Mouse (Mus musculus) spleen, adult 2 months (tissue): ENCODE measurements around the gene Brinp2. TPM values are rescaled to one million over a fixed set of nuclear protein-coding genes. Genes with fewer than 3 reads are reported as not detected.

ENCODE experiments used
- DNase-seq, 2 experiments: peaks; one replicate each; pipeline versions ENCODE4 v3.0.0 to v3.0.0-alpha.2; 2012 to 2021; ENCODE audit warnings: low spot score in 2 of 2, low read depth in 1 of 2
- H3K27ac ChIP-seq: fragments of 200-500 bp; 2 replicates; pipeline ENCODE4 v1.5.1; 2012; ENCODE audit warnings: low read length, inconsistent platforms; ENCODE audit not compliant: insufficient read depth
- H3K27me3 ChIP-seq: fragments of 200-500 bp; 2 replicates; pipeline ENCODE4 v1.6.1; 2012; ENCODE audit warnings: mild to moderate bottlenecking, moderate library complexity, low read length, inconsistent platforms; ENCODE audit not compliant: control insufficient read depth, insufficient read depth
- H3K36me3 ChIP-seq: fragments of 200-500 bp; 2 replicates; pipeline ENCODE4 v1.6.1; 2012; ENCODE audit warnings: mild to moderate bottlenecking, low read length, inconsistent platforms; ENCODE audit not compliant: control insufficient read depth, insufficient read depth
- H3K4me1 ChIP-seq: fragments of 200-500 bp; 2 replicates; pipeline ENCODE4 v1.6.1; 2011; ENCODE audit warnings: inconsistent platforms; ENCODE audit not compliant: control insufficient read depth, insufficient read depth, insufficient read length
- H3K4me3 ChIP-seq: fragments of 200-500 bp; 2 replicates; pipeline ENCODE4 v1.5.1; 2011; ENCODE audit warnings: mild to moderate bottlenecking, inconsistent platforms; ENCODE audit not compliant: insufficient read depth, insufficient read length; ENCODE audit errors: extremely low read depth
- CTCF ChIP-seq: fragments of 200-500 bp; IDR thresholded peaks from 2 replicates; pipeline ENCODE4 v1.5.1; 2011; ENCODE audit warnings: mild to moderate bottlenecking, inconsistent platforms; ENCODE audit not compliant: insufficient read depth, insufficient read length, insufficient replicate concordance; ENCODE audit errors: extremely low read depth
- POLR2A ChIP-seq: fragments of 200-500 bp; IDR thresholded peaks from 2 replicates; pipeline ENCODE4 v1.6.1; 2011; ENCODE audit warnings: low read depth, low read length, inconsistent platforms
- WGBS: fragments of 180-500 bp; shearing (Covaris S2); methylation state at CpG from one replicate; pipeline ENCODE4 v1.1.7; 2018; 5-methylcytosine and 5-hydroxymethylcytosine counted together
- polyA plus RNA-seq: library from polyadenylated mRNA; depleted of rRNA; stranded (reverse); fragments of >200 nt; gene quantifications from 2 replicates; pipeline ENCODE4 v1.2.3, GENCODE M21; 2012

Gene Brinp2
- polyA plus RNA-seq, 1 experiment, result 0.27 TPM

GRCm38 (mm10) chr1:158226689-158227088, 129.4 kb downstream of the Brinp2 start:
- Histone ChIP-seq H3K27me3 (no peaks in the 10 kb centered on the region), H3K4me1 (no peaks in the 10 kb centered on the region), H3K4me3 (no peak overlapping the region), H3K36me3 (no peaks in the 10 kb centered on the region), H3K27ac (no peak overlapping the region)
- WGBS, result 73% methylated on average over 2 of the region's 2 CpGs
- DNase-seq, result no peak
- no peak for TF ChIP-seq CTCF
- no peak for TF ChIP-seq POLR2A

GRCm38 (mm10) chr1:158221048-158221447, 135.1 kb downstream of the Brinp2 start:
- TF ChIP-seq CTCF, result no peak
- TF ChIP-seq POLR2A, result no peak
- Histone ChIP-seq H3K4me1 (no peaks in the 10 kb centered on the region), H3K4me3 (no peak overlapping the region), H3K27ac (no peak overlapping the region), H3K36me3 (no peaks in the 10 kb centered on the region), H3K27me3 (no peaks in the 10 kb centered on the region)
- DNase-seq, result no peak
- 53% methylated on average over 4 of the region's 4 CpGs for WGBS

- no peaks in the 10 kb centered on the region for H3K27me3 ChIP-seq
- TF ChIP-seq POLR2A (no peak), CTCF (no peak)
- H3K36me3 ChIP-seq, result no peaks in the 10 kb centered on the region
- H3K4me3 ChIP-seq, result no peak overlapping the region
- no peak for DNase-seq
- 83% methylated on average over 4 of the region's 4 CpGs for WGBS
- H3K27ac ChIP-seq, result no peak overlapping the region
- no peaks in the 10 kb centered on the region for H3K4me1 ChIP-seq
Measured at GRCm38 (mm10) chr1:158220148-158220547, 136.0 kb downstream of the Brinp2 start.

GRCm38 (mm10) chr1:158218750-158219149, 137.4 kb downstream of the Brinp2 start:
- Histone ChIP-seq H3K27ac (no peak overlapping the region), H3K27me3 (no peaks in the 10 kb centered on the region), H3K4me1 (no peaks in the 10 kb centered on the region), H3K4me3 (no peak overlapping the region), H3K36me3 (no peaks in the 10 kb centered on the region)
- no peak for DNase-seq
- 70% methylated on average over 1 of the region's 1 CpGs for WGBS
- TF ChIP-seq CTCF (no peak), POLR2A (no peak)

GRCm38 (mm10) chr1:158218294-158218693, 137.8 kb downstream of the Brinp2 start:
- 58% methylated on average over 2 of the region's 2 CpGs for WGBS
- H3K36me3 ChIP-seq, result no peaks in the 10 kb centered on the region
- H3K27ac ChIP-seq, result no peak overlapping the region
- no peaks in the 10 kb centered on the region for H3K4me1 ChIP-seq
- H3K4me3 ChIP-seq, result no peak overlapping the region
- no peak for DNase-seq
- H3K27me3 ChIP-seq, result no peaks in the 10 kb centered on the region
- no peak for TF ChIP-seq POLR2A
- TF ChIP-seq CTCF, result no peak

- no peaks in the 10 kb centered on the region for H3K27me3 ChIP-seq
- H3K4me1 ChIP-seq, result no peaks in the 10 kb centered on the region
- 79% methylated on average over 9 of the region's 9 CpGs for WGBS
- H3K4me3 ChIP-seq, result no peak overlapping the region
- no peak for DNase-seq
- TF ChIP-seq POLR2A (no peak), CTCF (no peak)
- no peaks in the 10 kb centered on the region for H3K36me3 ChIP-seq
- H3K27ac ChIP-seq, result no peak overlapping the region
Measured at GRCm38 (mm10) chr1:158215581-158215980, 140.5 kb downstream of the Brinp2 start.

- no peak for TF ChIP-seq POLR2A
- TF ChIP-seq CTCF, result no peak
- Histone ChIP-seq H3K4me3 (no peak overlapping the region), H3K27ac (no peak overlapping the region), H3K36me3 (no peaks in the 10 kb centered on the region), H3K4me1 (no peaks in the 10 kb centered on the region), H3K27me3 (no peaks in the 10 kb centered on the region)
- 48% methylated on average over 5 of the region's 5 CpGs for WGBS
- no peak for DNase-seq
Measured at GRCm38 (mm10) chr1:158214743-158215142, 141.4 kb downstream of the Brinp2 start.

- no peaks in the 10 kb centered on the region for H3K27me3 ChIP-seq
- H3K36me3 ChIP-seq, result no peaks in the 10 kb centered on the region
- no peaks in the 10 kb centered on the region for H3K4me1 ChIP-seq
- no peak overlapping the region for H3K27ac ChIP-seq
- 86% methylated on average over 4 of the region's 4 CpGs for WGBS
- H3K4me3 ChIP-seq, result no peak overlapping the region
- DNase-seq, result no peak
- TF ChIP-seq POLR2A (no peak), CTCF (no peak)
Measured at GRCm38 (mm10) chr1:158213736-158214135, 142.4 kb downstream of the Brinp2 start.
